Mouse (Mus musculus): ENCODE results near the gene Cog5. TPM values are rescaled to one million over a fixed set of nuclear protein-coding genes. Genes with fewer than 3 reads are reported as not detected.
A peak's percentile ranks its signal among the peaks of the same experiment; 100 is the strongest.

Cog5 gene
- total RNA-seq, 2 experiments from 2014 or later: 48.0 to 50.4 TPM

DNA sequence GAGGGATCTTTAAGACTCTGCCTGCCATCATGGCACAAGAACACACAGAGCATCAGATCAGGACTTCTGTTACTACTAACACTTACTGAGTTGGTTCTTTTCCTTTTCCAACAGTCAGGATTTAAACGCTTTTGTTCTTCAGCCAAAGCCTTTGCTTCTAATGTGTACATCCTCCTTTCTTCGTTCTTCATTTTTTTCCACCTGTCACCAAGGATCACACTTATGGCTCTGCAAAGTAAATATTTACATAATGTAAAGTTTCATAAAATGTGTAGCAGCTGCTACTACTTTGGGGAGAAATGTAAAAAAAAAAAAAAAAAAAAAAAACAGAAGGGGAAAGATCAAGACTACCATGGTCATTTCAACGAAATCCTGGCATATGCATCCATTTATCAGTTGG is 273.8 kb downstream of the Cog5 start:
- no peak for DNase-seq (ENCODE audit: low spot score in 2 of 2)

DNA sequence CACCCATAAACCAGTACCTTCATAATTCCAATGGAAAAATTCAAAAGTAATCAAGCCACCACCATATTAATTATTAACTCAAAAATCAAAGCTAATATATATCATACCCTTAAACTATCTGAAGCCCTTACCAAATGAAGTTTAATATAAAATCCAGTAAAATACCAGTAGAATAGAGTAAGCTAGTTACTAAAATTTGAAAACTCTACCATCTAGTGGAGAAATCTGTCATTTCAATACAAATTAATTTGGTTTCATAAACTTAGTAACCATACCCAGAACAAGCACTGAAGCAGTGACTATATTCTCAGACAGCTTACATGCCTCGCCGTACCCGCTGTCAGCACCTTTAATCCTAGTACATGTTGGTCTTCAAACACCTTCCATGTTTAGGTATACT is 277.1 kb downstream of the Cog5 start:
- DNase-seq (ENCODE audit: low spot score in 2 of 2): no peak

GRCm38 (mm10) chr12:31936657-31937300 is 282.1 kb downstream of the Cog5 start:
- DNase-seq (ENCODE audit: low spot score in 2 of 2): no peak

GRCm38 (mm10) chr12:31937613-31938012 is 282.9 kb downstream of the Cog5 start:
- DNase-seq (ENCODE audit: low spot score in 2 of 2): no peak

DNA sequence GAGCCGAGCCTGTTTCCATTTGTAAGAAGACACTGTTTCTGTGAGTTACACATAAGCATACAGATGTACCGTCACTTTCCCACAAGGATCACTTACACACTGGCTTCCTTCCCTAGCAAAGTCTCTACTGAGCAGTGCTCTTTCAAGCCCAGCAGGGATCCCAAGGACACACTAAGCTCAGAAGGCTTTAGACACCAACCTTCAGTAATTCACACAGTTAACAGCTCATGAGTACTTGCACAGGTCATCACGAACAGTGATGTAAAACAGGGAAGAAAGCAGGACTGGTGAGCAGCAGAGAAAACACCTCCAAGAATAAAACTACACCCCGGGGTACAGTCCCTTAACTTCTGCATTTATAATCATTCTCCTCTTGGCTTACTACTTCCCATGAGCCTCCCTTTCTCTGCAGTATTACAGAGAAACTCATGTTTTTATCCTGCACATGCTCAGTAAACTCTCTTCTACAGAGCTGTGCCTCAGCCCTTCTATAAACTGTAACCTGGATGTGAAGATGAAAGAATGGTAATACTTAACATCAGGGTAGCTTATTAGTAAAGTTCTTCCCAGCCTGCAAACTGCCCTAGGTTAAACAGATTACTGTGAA is 283.8 kb downstream of the Cog5 start:
- DNase-seq (ENCODE audit: low spot score in 2 of 2): no peak

GRCm38 (mm10) chr12:31939026-31939425 is 284.4 kb downstream of the Cog5 start:
- DNase-seq (ENCODE audit: low spot score in 2 of 2): no peak

GRCm38 (mm10) chr12:31943020-31943654 is 288.5 kb downstream of the Cog5 start:
- DNase-seq (ENCODE audit: low spot score in 2 of 2): no peak

DNA sequence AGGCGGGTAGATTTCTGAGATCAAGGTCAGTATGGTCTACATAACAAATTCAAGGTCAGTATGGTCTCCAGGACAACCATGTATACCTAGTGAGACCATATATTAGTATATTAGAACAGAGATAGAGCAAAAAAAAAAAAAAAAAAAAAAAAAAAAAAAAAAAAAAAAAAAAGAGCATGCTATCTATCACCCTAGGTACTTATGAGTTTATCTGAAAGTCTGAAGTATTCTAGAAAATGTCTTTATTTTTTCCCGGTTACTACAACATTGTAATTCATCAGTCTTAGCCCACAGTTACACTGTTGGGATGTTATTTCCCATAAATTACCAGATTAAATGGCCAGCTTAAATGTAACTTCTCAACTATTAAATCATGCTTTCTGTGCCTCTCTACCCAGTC is 289.7 kb downstream of the Cog5 start:
- DNase-seq (ENCODE audit: low spot score in 2 of 2): no peak

GRCm38 (mm10) chr12:31947476-31947875 is 292.8 kb downstream of the Cog5 start:
- no peak for DNase-seq (ENCODE audit: low spot score in 2 of 2)

DNA sequence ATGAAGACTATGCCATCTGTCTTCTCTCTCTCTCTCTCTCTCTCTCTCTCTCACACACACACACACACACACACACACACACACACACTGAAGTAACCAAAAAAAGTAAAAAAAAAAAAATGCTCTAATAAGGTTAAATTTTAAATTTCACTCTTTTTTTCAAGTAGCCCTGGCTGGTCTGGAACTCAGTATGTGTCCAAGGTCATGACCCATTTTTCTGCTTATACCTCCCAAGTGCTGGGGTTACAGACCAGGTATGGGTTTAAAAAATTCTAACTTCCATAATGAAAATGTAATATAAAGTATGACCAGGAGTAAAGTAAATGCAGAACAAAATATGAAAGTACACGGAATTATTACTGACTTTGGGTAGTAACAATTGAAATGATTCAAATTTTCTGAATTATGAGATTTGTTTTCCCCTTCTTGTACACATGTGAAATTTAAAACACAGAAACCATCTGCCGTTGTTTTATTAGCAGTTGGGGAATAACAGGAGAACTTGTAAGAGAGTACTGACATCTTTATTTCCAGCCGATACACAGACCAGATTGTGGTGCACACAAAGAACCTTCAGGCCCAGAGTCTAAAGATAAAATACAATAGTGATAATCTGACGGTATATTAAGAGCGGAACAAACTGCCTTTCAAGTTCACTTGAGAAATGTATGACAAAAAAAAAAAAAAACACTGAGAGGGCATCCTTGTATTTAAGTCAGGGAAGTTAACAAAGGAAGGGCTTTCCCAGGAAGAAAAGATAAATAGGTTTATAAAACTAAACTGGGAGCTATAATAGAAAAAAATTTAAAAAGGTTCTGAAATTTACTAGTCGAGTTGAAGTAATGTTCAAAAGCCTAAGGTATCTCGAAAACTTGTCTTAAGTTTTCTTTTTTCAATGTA is 293.7 kb downstream of the Cog5 start:
- no peak for DNase-seq (ENCODE audit: low spot score in 2 of 2)

DNA sequence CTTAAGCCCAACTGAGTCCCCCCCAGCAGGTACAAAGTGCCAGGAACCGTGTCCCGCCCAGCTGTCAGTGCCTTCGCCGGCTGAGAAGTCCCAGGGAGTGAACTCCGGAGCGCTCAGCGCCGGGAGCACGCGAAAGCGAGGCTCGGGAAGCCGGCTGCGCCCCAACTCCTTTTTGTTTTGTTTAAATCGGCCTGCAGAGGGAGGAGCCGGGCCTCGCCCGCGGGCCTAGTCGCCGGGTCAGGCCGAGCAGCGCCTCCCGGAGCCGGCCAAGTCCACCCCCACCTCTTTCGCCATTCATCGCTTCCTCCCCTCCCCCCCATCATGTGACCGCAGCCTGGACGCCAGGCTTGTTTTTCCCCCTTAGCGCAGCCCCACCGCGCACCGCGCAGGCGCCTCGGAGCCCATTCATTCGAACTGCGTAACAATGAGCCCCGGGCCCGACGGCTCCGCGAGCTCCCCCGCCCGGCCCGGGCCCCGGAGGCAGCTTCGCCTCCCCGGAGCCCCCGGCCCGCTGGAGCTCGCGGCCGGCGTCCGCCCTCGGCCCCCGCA is 294.6 kb downstream of the Cog5 start:
- peak; percentile 90 to 92 for DNase-seq (ENCODE audit: low spot score in 2 of 2)

DNA sequence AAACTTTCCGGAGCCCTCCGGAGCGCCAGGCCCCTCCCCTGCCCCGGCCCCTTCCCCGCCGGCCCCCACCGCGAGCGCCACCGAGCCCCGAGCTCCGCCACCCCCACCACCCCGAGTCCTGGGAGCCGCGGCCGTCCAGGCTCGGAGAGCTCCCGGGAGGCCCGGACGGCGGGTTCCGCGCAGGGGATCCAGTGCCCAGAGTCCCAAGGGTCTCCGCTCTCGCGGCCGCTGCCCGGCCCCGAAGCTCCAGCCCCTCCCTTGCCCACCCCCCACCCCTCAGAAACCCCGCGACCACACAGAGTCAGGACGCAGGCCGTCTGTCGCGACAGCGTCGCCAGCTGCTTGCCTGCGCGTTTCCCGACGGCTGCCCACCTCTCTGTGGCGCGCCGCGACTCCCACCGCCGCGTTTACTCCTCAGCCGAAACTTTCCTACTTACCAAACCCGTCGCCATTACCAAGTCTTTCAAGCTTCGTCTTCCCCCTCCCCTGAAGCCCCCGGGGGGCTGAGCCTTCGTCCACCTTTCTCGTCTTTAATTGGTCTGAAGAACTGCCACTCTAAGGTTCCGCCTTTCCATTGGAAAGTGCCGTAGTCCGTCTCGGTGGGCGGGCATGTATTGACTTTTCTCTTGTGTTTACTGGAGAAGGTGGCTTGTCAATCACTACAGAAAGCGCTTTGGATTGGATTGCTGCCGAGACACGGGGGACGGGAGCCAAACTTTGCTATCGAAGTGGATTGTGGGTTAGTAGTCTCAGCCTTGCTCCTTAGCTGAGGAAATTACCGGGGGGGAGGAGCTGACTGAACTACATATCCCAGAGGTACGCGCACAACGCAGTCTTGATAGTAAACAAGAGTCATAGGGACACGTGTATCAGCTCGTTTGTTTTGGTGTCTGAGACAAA is 295.3 kb downstream of the Cog5 start, which contains the start of gene Hbp1:
Gene Hbp1, minus strand, starts transcription at position 777 of the 900 bp plus-strand sequence.
- DNase-seq (ENCODE audit: low spot score in 2 of 2): peak; percentile 98 to 99

DNA sequence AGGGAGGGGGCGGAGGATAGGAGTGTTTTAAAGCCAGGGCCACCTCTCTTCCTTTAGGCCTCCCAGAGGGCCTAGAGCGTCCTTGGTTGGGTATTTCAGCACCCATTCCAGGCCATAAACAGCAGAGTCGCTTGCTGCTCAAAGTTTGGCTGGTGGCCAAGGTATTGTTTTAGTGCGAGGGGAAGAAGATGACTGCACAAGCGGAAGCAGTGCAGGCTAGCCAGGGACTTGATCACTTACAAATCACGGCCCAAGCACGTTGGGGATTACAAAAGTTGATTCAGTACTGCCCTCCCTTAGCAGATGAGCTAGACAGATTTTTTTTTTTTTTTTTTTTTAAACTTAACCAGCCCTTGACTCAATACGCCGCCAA is 296.0 kb downstream of the Cog5 start:
- DNase-seq (ENCODE audit: low spot score in 2 of 2): no peak

- DNase-seq (ENCODE audit: low spot score in 2 of 2): no peak
Measured at GRCm38 (mm10) chr12:31955843-31956242, 301.2 kb downstream of the Cog5 start.

DNA sequence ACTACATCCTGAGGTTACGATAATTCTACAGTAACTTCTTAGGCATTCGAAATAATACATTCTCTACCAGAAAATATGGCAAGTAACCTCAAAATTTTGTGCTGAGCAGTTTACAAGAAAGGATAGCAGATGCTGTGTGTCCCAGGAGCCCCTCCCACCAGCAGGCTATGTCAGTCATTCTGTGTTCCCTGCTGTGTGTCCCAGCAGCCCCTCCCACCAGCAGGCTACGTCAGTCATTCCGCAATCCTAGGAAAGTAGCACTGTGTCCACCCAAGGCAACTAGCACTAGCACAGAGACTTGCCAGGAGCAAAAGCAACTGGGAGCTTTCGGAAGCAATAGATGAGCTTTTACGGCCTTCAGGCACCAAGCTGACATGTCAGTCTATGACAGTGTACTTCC is 309.4 kb downstream of the Cog5 start:
- no peak for DNase-seq (ENCODE audit: low spot score in 2 of 2)

GRCm38 (mm10) chr12:31965517-31966212 is 311.0 kb downstream of the Cog5 start:
- DNase-seq (ENCODE audit: low spot score in 2 of 2): no peak

DNA sequence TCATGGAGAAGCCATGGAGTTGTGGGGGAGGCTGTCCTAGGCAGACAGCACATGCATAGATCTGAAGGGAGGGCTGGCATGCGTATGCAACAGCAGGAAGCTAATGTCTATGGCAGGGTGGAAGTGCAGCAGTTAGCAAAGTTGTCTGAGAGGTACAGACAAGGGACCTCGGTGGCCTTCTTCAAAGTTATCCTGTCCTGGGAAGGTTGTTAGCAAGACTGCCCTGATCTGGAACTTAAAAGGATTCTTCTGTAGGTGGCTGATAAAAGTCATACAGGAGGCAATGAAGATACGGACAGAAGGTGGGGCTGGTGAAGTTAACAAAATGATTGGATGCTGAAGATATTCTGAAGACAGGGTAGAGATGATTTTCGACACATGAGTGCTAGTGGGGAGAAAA is 311.7 kb downstream of the Cog5 start:
- no peak for DNase-seq (ENCODE audit: low spot score in 2 of 2)

- peak in 1 of 2 experiments; percentile 33 for DNase-seq (ENCODE audit: low spot score in 2 of 2)
Measured at GRCm38 (mm10) chr12:31967536-31967935, 312.9 kb downstream of the Cog5 start.

DNA sequence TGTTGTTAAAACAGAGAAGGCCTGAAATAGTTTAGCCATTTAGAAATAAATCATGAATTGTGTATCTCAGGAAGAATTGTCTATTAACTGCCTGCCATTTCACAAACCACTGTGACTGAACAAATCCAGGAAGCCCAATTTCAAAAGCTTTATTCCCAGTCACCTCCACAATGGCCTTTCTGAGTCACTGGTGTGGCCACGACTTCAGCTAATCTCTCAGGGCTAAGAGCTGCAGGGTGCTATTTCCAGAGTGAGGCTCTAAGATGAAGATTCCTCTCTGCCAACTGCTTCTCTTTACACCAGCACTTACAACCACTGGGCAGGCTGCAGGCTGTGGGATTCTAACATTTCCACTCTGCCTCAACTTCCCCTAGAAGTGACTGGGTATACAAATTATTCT is 314.4 kb downstream of the Cog5 start:
- no peak for DNase-seq (ENCODE audit: low spot score in 2 of 2)

DNA sequence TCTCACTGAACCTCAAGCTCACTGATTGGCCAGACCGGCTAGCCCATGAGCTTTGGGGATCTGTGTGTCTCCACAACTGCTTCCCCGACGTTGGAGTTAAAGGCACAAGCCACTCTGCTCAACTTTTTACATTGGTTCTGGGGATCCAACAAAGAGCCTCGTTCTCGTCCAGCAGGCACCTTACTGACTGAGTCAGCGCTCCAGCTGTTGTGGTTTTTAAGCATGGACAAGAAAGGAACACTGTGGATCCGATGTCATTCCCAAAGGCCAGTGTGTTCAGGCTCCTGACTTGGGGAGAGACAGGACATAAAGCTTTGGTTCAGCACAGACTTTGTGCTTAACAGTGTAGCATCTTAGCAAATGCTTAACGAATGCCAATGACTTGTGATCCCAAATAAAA is 316.9 kb downstream of the Cog5 start:
- DNase-seq (ENCODE audit: low spot score in 2 of 2): no peak
